Mouse (Mus musculus) fibroblast of lung, adult 2 months (primary cell): Measurements from ENCODE around the gene Cbfa2t2.

ENCODE experiments used
- DNase-seq: peaks from one replicate; pipeline ENCODE4 v3.0.0-alpha.2; 2011; ENCODE audit warnings: low read depth

The Cbfa2t2 gene

GRCm38 (mm10) chr2:154425522-154425921 is 10.8 kb upstream of the Cbfa2t2 start:
- DNase-seq = no peak

GRCm38 (mm10) chr2:154426188-154426904 is 9.9 kb upstream of the Cbfa2t2 start:
- DNase-seq = no peak

- DNase-seq = no peak
Measured at GRCm38 (mm10) chr2:154426905-154427852, 9.1 kb upstream of the Cbfa2t2 start.

GRCm38 (mm10) chr2:154427853-154428360 is 8.4 kb upstream of the Cbfa2t2 start:
- no peak for DNase-seq

- no peak for DNase-seq
Measured at GRCm38 (mm10) chr2:154430566-154430965, 5.7 kb upstream of the Cbfa2t2 start.

GRCm38 (mm10) chr2:154432696-154433095 is 3.6 kb upstream of the Cbfa2t2 start:
- no peak for DNase-seq

GRCm38 (mm10) chr2:154433391-154433790 is 2.9 kb upstream of the Cbfa2t2 start:
- DNase-seq = no peak

GRCm38 (mm10) chr2:154434690-154435089 is 1.6 kb upstream of the Cbfa2t2 start:
- no peak for DNase-seq

- DNase-seq = peak; percentile 90
Measured at GRCm38 (mm10) chr2:154436076-154436457, 214 bp upstream of the Cbfa2t2 start.

- no peak for DNase-seq
Measured at GRCm38 (mm10) chr2:154437191-154437527, 878 bp downstream of the Cbfa2t2 start.

- DNase-seq = no peak
Measured at GRCm38 (mm10) chr2:154440453-154440852, 4.2 kb downstream of the Cbfa2t2 start.

- DNase-seq = no peak
Measured at GRCm38 (mm10) chr2:154447821-154448220, 11.5 kb downstream of the Cbfa2t2 start.

- no peak for DNase-seq
Measured at GRCm38 (mm10) chr2:154448633-154449032, 12.4 kb downstream of the Cbfa2t2 start.

GRCm38 (mm10) chr2:154452951-154453350 is 16.7 kb downstream of the Cbfa2t2 start:
- no peak for DNase-seq

GRCm38 (mm10) chr2:154454099-154454498 is 17.8 kb downstream of the Cbfa2t2 start:
- DNase-seq = no peak

- peak; percentile 97 for DNase-seq
Measured at GRCm38 (mm10) chr2:154454605-154455004, 18.3 kb downstream of the Cbfa2t2 start.

- peak; percentile 53 for DNase-seq
Measured at GRCm38 (mm10) chr2:154455776-154456175, 19.5 kb downstream of the Cbfa2t2 start.

- DNase-seq = no peak
Measured at GRCm38 (mm10) chr2:154456621-154457020, 20.3 kb downstream of the Cbfa2t2 start.

- DNase-seq = no peak
Measured at GRCm38 (mm10) chr2:154459262-154459661, 23.0 kb downstream of the Cbfa2t2 start.

GRCm38 (mm10) chr2:154459851-154460250 is 23.6 kb downstream of the Cbfa2t2 start:
- DNase-seq = peak; percentile 51

GRCm38 (mm10) chr2:154463621-154464198 is 27.4 kb downstream of the Cbfa2t2 start:
- DNase-seq = peak; percentile 74

- DNase-seq = no peak
Measured at GRCm38 (mm10) chr2:154465914-154466335, 29.6 kb downstream of the Cbfa2t2 start.

- DNase-seq = no peak
Measured at GRCm38 (mm10) chr2:154467139-154467538, 30.9 kb downstream of the Cbfa2t2 start.
